Mouse (Mus musculus) G1E (cell line): ENCODE data around the gene Cacna1c. TPM values are rescaled to one million over a fixed set of nuclear protein-coding genes. Genes with fewer than 3 reads are reported as not detected.

ENCODE experiments used
- ATAC-seq: 2 replicates; pipeline ENCODE4 v1.8.0; 2016; ENCODE audit warnings: mild to moderate bottlenecking; ENCODE audit not compliant: insufficient number of reproducible peaks, poor library complexity, low FRiP score, severe bottlenecking; ENCODE audit errors: extremely low read depth
- DNase-seq: peaks from one replicate; pipeline ENCODE4 v3.0.0; 2012; ENCODE audit warnings: low spot score
- H3K27me3 ChIP-seq: 2 replicates; pipeline ENCODE4 v1.6.1; 2012; ENCODE audit warnings: mild to moderate bottlenecking, low read length, inconsistent platforms; ENCODE audit not compliant: insufficient read depth
- H3K36me3 ChIP-seq: replicated peaks from 2 replicates; pipeline ENCODE3; 2012; ENCODE audit warnings: mild to moderate bottlenecking, inconsistent platforms
- H3K4me1 ChIP-seq: 2 replicates; pipeline ENCODE4 v1.6.1; 2012; ENCODE audit warnings: low read depth, low read length, inconsistent platforms, mixed read lengths; ENCODE audit not compliant: insufficient read depth
- H3K4me3 ChIP-seq: 2 replicates; pipeline ENCODE4 v1.5.1; 2012; ENCODE audit warnings: low read depth, mild to moderate bottlenecking, inconsistent platforms, low read length, moderate library complexity, mixed read lengths
- H3K9me3 ChIP-seq: replicated peaks from 2 replicates; pipeline ENCODE4 v1.6.1; 2012; ENCODE audit warnings: inconsistent platforms
- CTCF ChIP-seq: IDR thresholded peaks from 2 replicates; pipeline ENCODE4 v1.5.1; 2012; ENCODE audit warnings: low read depth, low read length, inconsistent platforms, mixed read lengths
- GATA1 ChIP-seq: IDR thresholded peaks from 2 replicates; pipeline ENCODE4 v1.6.1; 2012; ENCODE audit warnings: borderline replicate concordance, low read length, inconsistent platforms, mixed read lengths
- GATA2 ChIP-seq: IDR thresholded peaks from 2 replicates; pipeline ENCODE4 v1.6.1; 2012; ENCODE audit warnings: low read depth, low read length, inconsistent platforms, borderline replicate concordance
- POLR2AphosphoS5 ChIP-seq: IDR thresholded peaks from 2 replicates; pipeline ENCODE4 v1.6.1; 2012; ENCODE audit warnings: low read depth, low read length, inconsistent platforms; ENCODE audit not compliant: insufficient replicate concordance
- TAL1 ChIP-seq: conservative IDR thresholded peaks from 2 replicates; pipeline ENCODE4 v1.6.1; 2012; ENCODE audit warnings: low read depth, low read length, inconsistent platforms, mixed read lengths
- polyA plus RNA-seq: library from polyadenylated mRNA; stranded (reverse); fragments of >175 nt; gene quantifications from 2 replicates; pipeline ENCODE4 v1.2.3, GENCODE M21; 2012
- total RNA-seq, 2 experiments: library from RNA; stranded (forward) in 1 of 2; stranded (reverse) in 1 of 2; fragments of 200-1000 nt in 1 of 2; fragments of >200 nt in 1 of 2; fragmentation: Nextera tagmentation in 1 of 2; gene quantifications; 2 replicates each; pipeline ENCODE4 v1.2.3; 2014 to 2017

Cacna1c gene
- total and polyA plus RNA-seq, 3 experiments: 0.11 TPM; not detected in 2

GRCm38 (mm10) chr6:119132863-119133262, 63.4 kb downstream of the Cacna1c start:
- no peak for DNase-seq
- peaks cover 5% of the 10 kb centered on the region for H3K9me3 ChIP-seq
- no peak for TF ChIP-seq GATA1
- H3K36me3 ChIP-seq: no peaks in the 10 kb centered on the region
- ATAC-seq: no peak
- H3K4me1 ChIP-seq: no peaks in the 10 kb centered on the region
- no peak overlapping the region for H3K4me3 ChIP-seq
- H3K27me3 ChIP-seq: no peaks in the 10 kb centered on the region

GRCm38 (mm10) chr6:119132111-119132735, 64.0 kb downstream of the Cacna1c start:
- DNase-seq (no peak), ATAC-seq (no peak)
- no peak for TF ChIP-seq TAL1
- TF ChIP-seq GATA2: no peak
- no peak for TF ChIP-seq CTCF
- TF ChIP-seq GATA1: no peak
- no peak for TF ChIP-seq POLR2AphosphoS5

GRCm38 (mm10) chr6:119129664-119130063, 66.6 kb downstream of the Cacna1c start:
- no peak for ATAC-seq

More at GRCm38 (mm10) chr6:119132111-119132735, 64.0 kb downstream of the Cacna1c start:
- Histone ChIP-seq H3K9me3 (peaks cover 9% of the 10 kb centered on the region), H3K4me1 (no peaks in the 10 kb centered on the region), H3K4me3 (no peak overlapping the region), H3K36me3 (no peaks in the 10 kb centered on the region), H3K27me3 (no peaks in the 10 kb centered on the region)

GRCm38 (mm10) chr6:119128521-119128920, 67.7 kb downstream of the Cacna1c start:
- no peak for ATAC-seq
- no peak for TF ChIP-seq CTCF
- TF ChIP-seq POLR2AphosphoS5: no peak
- no peak for TF ChIP-seq GATA2
- TF ChIP-seq TAL1: no peak
- no peak for TF ChIP-seq GATA1
- Histone ChIP-seq H3K4me1 (no peaks in the 10 kb centered on the region), H3K36me3 (no peaks in the 10 kb centered on the region), H3K27me3 (no peaks in the 10 kb centered on the region), H3K9me3 (peaks cover 9% of the 10 kb centered on the region), H3K4me3 (no peak overlapping the region)
- no peak for DNase-seq

More at GRCm38 (mm10) chr6:119129664-119130063, 66.6 kb downstream of the Cacna1c start:
- no peaks in the 10 kb centered on the region for H3K4me1 ChIP-seq
- DNase-seq: no peak
- H3K36me3 ChIP-seq: no peaks in the 10 kb centered on the region
- H3K9me3 ChIP-seq: peaks cover 9% of the 10 kb centered on the region
- TF ChIP-seq CTCF (no peak), GATA1 (no peak), POLR2AphosphoS5 (no peak), TAL1 (no peak), GATA2 (no peak)
- H3K4me3 ChIP-seq: no peak overlapping the region
- H3K27me3 ChIP-seq: no peaks in the 10 kb centered on the region

GRCm38 (mm10) chr6:119128076-119128475, 68.1 kb downstream of the Cacna1c start:
- no peak overlapping the region for H3K4me3 ChIP-seq
- no peaks in the 10 kb centered on the region for H3K4me1 ChIP-seq
- H3K9me3 ChIP-seq: peaks cover 12% of the 10 kb centered on the region
- no peaks in the 10 kb centered on the region for H3K27me3 ChIP-seq
- no peak for ATAC-seq
- H3K36me3 ChIP-seq: no peaks in the 10 kb centered on the region
- no peak for TF ChIP-seq TAL1
- TF ChIP-seq CTCF: no peak
- TF ChIP-seq GATA1: no peak
- no peak for TF ChIP-seq GATA2
- DNase-seq: no peak

- TF ChIP-seq GATA2: no peak
- no peak for TF ChIP-seq GATA1
- no peak for TF ChIP-seq TAL1
- Histone ChIP-seq H3K27me3 (no peaks in the 10 kb centered on the region), H3K9me3 (peaks cover 14% of the 10 kb centered on the region), H3K4me3 (no peak overlapping the region), H3K4me1 (no peaks in the 10 kb centered on the region), H3K36me3 (no peaks in the 10 kb centered on the region)
- ATAC-seq (no peak), DNase-seq (no peak)
These were observed 69.2 kb downstream of the Cacna1c start for GRCm38 (mm10) chr6:119126991-119127390.
